Mouse (Mus musculus): ENCODE results near the gene Sgpp1. TPM values are rescaled to one million over a fixed set of nuclear protein-coding genes. Genes with fewer than 3 reads are reported as not detected.
A peak's percentile ranks its signal among the peaks of the same experiment; 100 is the strongest.

The Sgpp1 gene
- polyA plus RNA-seq, 1 experiment from 2014 or later = 19.1 TPM

GRCm38 (mm10) chr12:75671759-75672315, 63.7 kb downstream of the Sgpp1 start:
- H3K9me3 ChIP-seq (ENCODE audit: low read depth, low read length) = no peaks in the 10 kb centered on the region
- H3K36me3 ChIP-seq (ENCODE audit: insufficient read depth) = no peaks in the 10 kb centered on the region
- ATAC-seq (ENCODE audit: insufficient read depth) = no peak
- 73% methylated on average over 3 of the region's 3 CpGs for WGBS
- no peak for DNase-seq
- no peak overlapping the region for H3K9ac ChIP-seq
- no peak for TF ChIP-seq CTCF (IDR thresholded peaks at IDR 0.05; ENCODE audit: low read depth)
- H3K4me2 ChIP-seq = no peak overlapping the region
- 0 out of 2 replicates have a peak, but pooled peaks cover 6% of the 10 kb centered on the region for H3K4me1 ChIP-seq (ENCODE audit: insufficient read depth)
- no peak overlapping the region for H3K4me3 ChIP-seq (ENCODE audit: low read depth, low read length)
- H3K27me3 ChIP-seq (ENCODE audit: insufficient read depth, low read length) = no peaks in the 10 kb centered on the region
- no peak overlapping the region for H3K27ac ChIP-seq (ENCODE audit: low read depth)

DNA sequence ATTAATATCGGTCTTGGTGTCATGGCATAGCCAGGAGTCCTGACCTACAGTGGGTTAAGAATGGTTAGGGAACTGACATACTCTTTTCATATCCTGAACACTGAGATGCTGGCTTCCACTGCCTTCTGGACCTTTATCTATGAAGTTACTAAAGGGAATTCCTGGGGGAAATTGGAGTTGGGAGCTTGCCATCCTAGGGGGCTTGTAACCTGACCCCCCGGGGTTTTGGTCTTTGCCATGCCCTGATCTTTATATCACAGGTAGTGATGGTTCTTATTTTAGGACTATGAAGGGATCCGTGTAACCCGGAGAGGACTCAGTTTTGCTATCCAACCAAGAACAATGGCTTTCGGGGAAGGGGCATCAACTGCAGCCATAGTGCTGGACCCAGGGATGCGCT, 64.9 kb downstream of the Sgpp1 start:
- DNase-seq = no peak
- H3K4me1 ChIP-seq (ENCODE audit: insufficient read depth) = 0 out of 2 replicates have a peak, but pooled peaks cover 6% of the 10 kb centered on the region
- no peaks in the 10 kb centered on the region for H3K36me3 ChIP-seq (ENCODE audit: insufficient read depth)
- WGBS = 83% methylated on average over 6 of the region's 6 CpGs
- peak overlapping the region; percentile 67 for H3K9ac ChIP-seq
- no peaks in the 10 kb centered on the region for H3K9me3 ChIP-seq (ENCODE audit: low read depth, low read length)
- peak overlapping the region; percentile 71 for H3K4me2 ChIP-seq
- H3K27ac ChIP-seq (ENCODE audit: low read depth) = peak overlapping the region; percentile 90; the same call in 1 of the 2 replicates
- no peak for ATAC-seq (ENCODE audit: insufficient read depth)
- H3K27me3 ChIP-seq (ENCODE audit: insufficient read depth, low read length) = no peaks in the 10 kb centered on the region
- TF ChIP-seq CTCF (IDR thresholded peaks at IDR 0.05; ENCODE audit: low read depth) = no peak
- H3K4me3 ChIP-seq (ENCODE audit: low read depth, low read length) = peak overlapping the region; percentile 69

DNA sequence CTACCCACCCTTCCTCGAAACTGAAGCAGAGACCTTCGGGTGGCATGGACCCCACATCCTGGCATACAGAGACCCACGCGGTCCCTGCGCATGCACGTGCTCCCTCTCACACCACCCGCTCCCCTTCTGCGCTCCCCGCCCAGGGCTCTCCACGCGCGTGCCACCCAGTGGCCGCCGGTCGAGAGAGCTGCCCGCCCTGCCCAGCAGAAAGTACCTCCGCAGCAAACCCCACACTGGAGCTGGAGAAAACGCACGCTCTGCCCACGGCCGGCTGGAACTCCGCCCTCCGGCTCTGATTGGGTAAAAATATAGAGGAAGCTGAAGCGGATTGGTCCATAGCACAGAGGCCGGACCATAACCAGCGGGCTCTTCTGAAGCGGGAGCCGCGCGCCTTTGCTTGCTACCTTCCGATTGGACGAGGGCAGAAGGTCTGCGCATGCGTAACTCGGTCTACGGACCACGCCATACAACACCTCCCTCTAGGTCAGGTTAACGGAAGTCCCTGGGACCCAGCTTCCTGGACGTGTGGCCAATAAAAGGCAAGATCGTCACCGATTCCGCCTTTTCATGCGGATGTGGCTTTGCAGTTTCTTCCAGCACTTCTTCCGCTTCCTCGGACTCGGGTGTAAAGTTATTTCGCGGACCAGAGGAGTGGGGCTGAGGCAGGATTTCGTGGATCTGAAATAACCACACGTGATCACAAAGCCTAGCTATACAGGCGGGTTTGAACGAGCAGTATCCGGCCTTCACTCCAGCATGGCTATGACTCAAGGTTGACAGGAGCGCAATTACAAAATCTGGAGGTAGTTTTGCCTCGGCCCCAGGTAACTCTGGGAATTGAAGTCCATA, 66.0 kb downstream of the Sgpp1 start, which contains the start of gene Wdr89:
TSS of gene Wdr89 (minus strand) at position 280 of the 849 bp plus-strand sequence.
- Histone ChIP-seq H3K27me3 (ENCODE audit: insufficient read depth, low read length) (no peaks in the 10 kb centered on the region), H3K4me1 (ENCODE audit: insufficient read depth) (0 out of 2 replicates have a peak, but pooled peaks cover 6% of the 10 kb centered on the region), H3K9ac (peak within 1 kb of the TSS; percentile 70), H3K36me3 (ENCODE audit: insufficient read depth) (no peaks in the 10 kb centered on the region), H3K4me3 (ENCODE audit: low read depth, low read length) (peak within 1 kb of the TSS; percentile 69), H3K27ac (ENCODE audit: low read depth) (peak within 1 kb of the TSS; percentile 90), H3K4me2 (peak within 1 kb of the TSS; percentile 80), H3K9me3 (ENCODE audit: low read depth, low read length) (no peaks in the 10 kb centered on the region)
- ATAC-seq (ENCODE audit: insufficient read depth) (peak; percentile 99), DNase-seq (peak; percentile 100)
- peak; percentile 50 for TF ChIP-seq CTCF (IDR thresholded peaks at IDR 0.05; ENCODE audit: low read depth)
- WGBS = under 1% methylated on average over 55 of the region's 55 CpGs

DNA sequence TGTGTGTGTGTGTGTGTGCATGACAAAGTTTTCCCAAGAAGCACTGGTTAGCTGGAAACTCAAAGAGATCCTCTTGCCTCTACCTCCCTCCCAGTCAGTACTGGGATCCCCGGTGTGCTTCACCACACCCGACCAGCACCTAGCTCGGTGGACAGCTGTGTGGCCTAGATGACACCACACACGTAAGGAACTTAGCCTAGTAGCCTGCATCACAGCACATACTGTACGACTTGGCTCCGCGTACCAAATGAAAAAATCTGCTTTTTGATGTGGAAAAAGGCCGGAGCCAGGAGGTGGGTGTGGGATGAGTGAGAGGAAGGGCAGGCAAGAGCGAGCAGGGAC, 66.6 kb downstream of the Sgpp1 start:
- Histone ChIP-seq H3K9ac (peak overlapping the region; percentile 70), H3K9me3 (ENCODE audit: low read depth, low read length) (no peaks in the 10 kb centered on the region), H3K27ac (ENCODE audit: low read depth) (peak overlapping the region; percentile 86; the same call in 1 of the 2 replicates), H3K27me3 (ENCODE audit: insufficient read depth, low read length) (no peaks in the 10 kb centered on the region), H3K4me1 (ENCODE audit: insufficient read depth) (0 out of 2 replicates have a peak, but pooled peaks cover 6% of the 10 kb centered on the region), H3K4me2 (peak overlapping the region; percentile 80), H3K36me3 (ENCODE audit: insufficient read depth) (no peaks in the 10 kb centered on the region), H3K4me3 (ENCODE audit: low read depth, low read length) (peak overlapping the region; percentile 69)
- ATAC-seq (ENCODE audit: insufficient read depth) (no peak; the same call in 1 of the 2 replicates), DNase-seq (no peak)
- WGBS = 1% methylated on average over 9 of the region's 9 CpGs
- TF ChIP-seq CTCF (IDR thresholded peaks at IDR 0.05; ENCODE audit: low read depth) = no peak

DNA sequence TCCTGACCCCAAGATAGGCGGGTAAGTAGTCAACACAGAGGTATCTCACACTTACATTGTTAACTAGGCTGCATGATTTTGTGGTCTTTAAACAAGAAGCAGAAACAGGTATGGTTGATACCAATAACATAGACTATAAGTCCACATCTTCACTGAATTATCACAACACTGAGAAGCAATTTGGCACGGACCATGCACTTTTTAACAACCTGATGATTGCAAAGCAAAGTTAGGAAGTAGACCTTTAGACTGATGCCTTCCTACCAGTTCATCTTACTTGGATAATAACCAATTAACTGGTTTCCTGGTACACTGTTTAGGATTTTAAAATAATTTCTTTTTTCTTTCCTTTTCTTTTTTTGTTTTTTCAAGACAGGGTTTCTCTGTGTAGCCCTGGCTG, 67.3 kb downstream of the Sgpp1 start:
- no peak overlapping the region; the same call in 1 of the 2 replicates for H3K9ac ChIP-seq
- no peak overlapping the region for H3K27ac ChIP-seq (ENCODE audit: low read depth)
- no peaks in the 10 kb centered on the region for H3K27me3 ChIP-seq (ENCODE audit: insufficient read depth, low read length)
- WGBS = 88% methylated on average over 2 of the region's 2 CpGs
- H3K4me1 ChIP-seq (ENCODE audit: insufficient read depth) = 0 out of 2 replicates have a peak, but pooled peaks cover 6% of the 10 kb centered on the region
- DNase-seq (no peak), ATAC-seq (ENCODE audit: insufficient read depth) (no peak)
- peak overlapping the region; percentile 80 for H3K4me2 ChIP-seq
- H3K36me3 ChIP-seq (ENCODE audit: insufficient read depth) = no peaks in the 10 kb centered on the region
- H3K4me3 ChIP-seq (ENCODE audit: low read depth, low read length) = peak overlapping the region; percentile 69; the same call in 1 of the 2 replicates
- TF ChIP-seq CTCF (IDR thresholded peaks at IDR 0.05; ENCODE audit: low read depth) = no peak
- H3K9me3 ChIP-seq (ENCODE audit: low read depth, low read length) = no peaks in the 10 kb centered on the region

DNA sequence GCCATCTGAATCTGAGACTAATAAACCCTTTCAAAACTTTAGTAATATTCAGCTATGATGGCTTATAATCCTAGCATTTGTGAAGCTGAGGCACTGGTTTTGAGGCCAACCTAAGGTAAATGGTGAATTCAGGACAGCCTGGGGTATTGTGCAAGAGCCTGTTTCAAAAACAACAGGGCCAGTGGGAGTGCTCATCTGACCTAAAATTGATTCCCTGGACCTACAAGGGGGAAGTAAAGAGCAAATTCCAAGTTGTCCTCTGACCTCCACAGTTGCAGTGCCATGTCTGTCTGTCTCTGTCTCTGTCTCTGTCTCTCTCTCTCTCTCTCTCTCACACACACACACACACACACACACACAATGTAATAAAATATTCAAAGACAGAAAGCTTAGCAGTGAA, 68.6 kb downstream of the Sgpp1 start:
- ATAC-seq (ENCODE audit: insufficient read depth) (no peak), DNase-seq (no peak)
- Histone ChIP-seq H3K36me3 (ENCODE audit: insufficient read depth) (no peaks in the 10 kb centered on the region), H3K27me3 (ENCODE audit: insufficient read depth, low read length) (no peaks in the 10 kb centered on the region), H3K4me3 (ENCODE audit: low read depth, low read length) (no peak overlapping the region), H3K27ac (ENCODE audit: low read depth) (no peak overlapping the region), H3K4me2 (no peak overlapping the region), H3K4me1 (ENCODE audit: insufficient read depth) (0 out of 2 replicates have a peak, but pooled peaks cover 6% of the 10 kb centered on the region), H3K9me3 (ENCODE audit: low read depth, low read length) (no peaks in the 10 kb centered on the region), H3K9ac (no peak overlapping the region)
- no peak for TF ChIP-seq CTCF (IDR thresholded peaks at IDR 0.05; ENCODE audit: low read depth)

GRCm38 (mm10) chr12:75664516-75664810, 71.1 kb downstream of the Sgpp1 start:
- Histone ChIP-seq H3K4me2 (no peak overlapping the region), H3K4me1 (ENCODE audit: insufficient read depth) (no peaks in the 10 kb centered on the region), H3K9ac (no peak overlapping the region), H3K27me3 (ENCODE audit: insufficient read depth, low read length) (no peaks in the 10 kb centered on the region), H3K4me3 (ENCODE audit: low read depth, low read length) (no peak overlapping the region), H3K27ac (ENCODE audit: low read depth) (no peak overlapping the region), H3K9me3 (ENCODE audit: low read depth, low read length) (no peaks in the 10 kb centered on the region), H3K36me3 (ENCODE audit: insufficient read depth) (no peaks in the 10 kb centered on the region)
- no peak for TF ChIP-seq CTCF (IDR thresholded peaks at IDR 0.05; ENCODE audit: low read depth)
- WGBS = 37% methylated on average over 6 of the region's 6 CpGs
- DNase-seq (no peak), ATAC-seq (ENCODE audit: insufficient read depth) (no peak)

Other genes with a start within 250 kb of the Sgpp1 start
- 19.9 and 20.3 TPM in 2 replicates for gene Ppp2r5e, start 139.5 kb downstream of the Sgpp1 start, polyA plus RNA-seq (2014; fragmentation: Nextera tagmentation; extraction: Ambion mirVana)
- 14.0 and 14.5 TPM in 2 replicates for gene Wdr89, start 66.2 kb downstream of the Sgpp1 start, polyA plus RNA-seq (2014; fragmentation: Nextera tagmentation; extraction: Ambion mirVana)
- 59.4 and 68.4 TPM in 2 replicates for gene Syne2, start 82.4 kb upstream of the Sgpp1 start, polyA plus RNA-seq (2014; fragmentation: Nextera tagmentation; extraction: Ambion mirVana)

Measured in lung, embryonic 14.5 days (tissue).